In genomic region chr9:61664000-61664622, GRCm38 (mm10) we compare ENCODE assay signal across 20 mouse cellular contexts.
A peak's percentile ranks its signal among the peaks of the same experiment; 100 is the strongest.
DNase-seq lines count a peak whose midpoint lies in the region; ATAC-seq and TF ChIP-seq lines count a peak whose summit lies in the region.
"Had no signal": no experiment of that assay in that cellular context is flagged by ENCODE, and none has a peak within 500 bp of the region (broad histone marks: within the 10 kb centered on the region; RNA-seq: fewer than 3 reads in every experiment).

No protein-coding gene starts in this region.

- H3K9me3 ChIP-seq in MEL (replicated peaks; ENCODE audit: insufficient read depth, low read length) = no peaks in the 10 kb centered on the region
- H3K9me3 ChIP-seq in midbrain, embryonic 10.5 days (replicated peaks) = no peaks in the 10 kb centered on the region
- H3K9me3 ChIP-seq: heart, embryonic 12.5 days; limb, embryonic 15.5 days; liver, embryonic 15.5 days had no signal

- TF ChIP-seq POLR2A in MEL (IDR thresholded peaks at IDR 0.05; ENCODE audit: control insufficient read depth in 1 of 2, insufficient read depth in 1 of 2, low read depth in 1 of 2, low read length in 2 of 2, poor library complexity in 1 of 2) (no peak), myocyte (IDR thresholded peaks at IDR 0.05; ENCODE audit: insufficient read length, low read depth) (no peak)

- TF ChIP-seq EP300 in MEL (IDR thresholded peaks at IDR 0.05; ENCODE audit: low read depth in 1 of 2, low read length in 2 of 2) = peak; percentile 54 to 57

- WGBS in midbrain, embryonic 10.5 days = 89% methylated on average over 10 of the region's 10 CpGs

- no peak overlapping the region for H3K9ac ChIP-seq in MEL (ENCODE audit: control insufficient read depth, low read depth, low read length, poor library complexity, severe bottlenecking)
- H3K9ac ChIP-seq: heart, embryonic 12.5 days; hindbrain, embryonic 14.5 days; limb, embryonic 15.5 days; liver, embryonic 15.5 days had no signal

- peak overlapping the region; percentile 2; the same call in 1 of the 2 replicates for H3K27ac ChIP-seq in MEL (ENCODE audit: control insufficient read depth, low read depth, low read length)
- H3K27ac ChIP-seq in midbrain, embryonic 10.5 days (replicated peaks) = no peak overlapping the region
- H3K27ac ChIP-seq: hindbrain, embryonic 14.5 days; limb, embryonic 15.5 days; liver, embryonic 15.5 days had no signal

- H3K36me3 ChIP-seq in MEL (ENCODE audit: control insufficient read depth in 1 of 2, insufficient read depth in 2 of 2, low read length in 2 of 2) = peaks cover 0 to 48% of the 10 kb centered on the region in 2 experiments; a peak in 2 of 4 replicates
- no peaks in the 10 kb centered on the region for H3K36me3 ChIP-seq in myocyte (ENCODE audit: control insufficient read depth, insufficient read depth)
- no peaks in the 10 kb centered on the region for H3K36me3 ChIP-seq in midbrain, embryonic 10.5 days
- H3K36me3 ChIP-seq: heart, embryonic 12.5 days; limb, embryonic 15.5 days; liver, embryonic 15.5 days had no signal

- ATAC-seq in frontal cortex, adult (ENCODE audit: low TSS enrichment) = peak; percentile 72; the same call in 1 of the 2 replicates
- ATAC-seq in common myeloid progenitor, adult 5-6 weeks (replicated peaks; ENCODE audit: low read depth, poor library complexity, severe bottlenecking) = peak; percentile 18; the same call in 1 of the 2 replicates
- ATAC-seq in megakaryocyte progenitor cell, adult 5-6 weeks (replicated peaks; ENCODE audit: poor library complexity) = no peak
- ATAC-seq: forebrain, embryonic 14.5 days; intestine, embryonic 16.5 days had no signal

- peak overlapping the region; percentile 55 for H3K4me2 ChIP-seq in myocyte (ENCODE audit: low read depth)
- H3K4me2 ChIP-seq: heart, embryonic 12.5 days; hindbrain, embryonic 14.5 days; limb, embryonic 15.5 days; liver, embryonic 15.5 days had no signal

- no peak for TF ChIP-seq CTCF in MEL (IDR thresholded peaks at IDR 0.05 in 2 of 3, conservative IDR thresholded peaks at IDR 0.05 in 1 of 3; ENCODE audit: control insufficient read depth in 1 of 3, insufficient read depth in 1 of 3, low read depth in 2 of 3, low read length in 3 of 3, poor library complexity in 1 of 3, severe bottlenecking in 1 of 3)

- H3K4me1 ChIP-seq in MEL (ENCODE audit: control insufficient read depth in 1 of 2, insufficient read depth in 2 of 2, low read length in 2 of 2) = peaks cover 32 to 65% of the 10 kb centered on the region in 2 experiments
- H3K4me1 ChIP-seq in midbrain, embryonic 10.5 days = no peaks in the 10 kb centered on the region
- H3K4me1 ChIP-seq: limb, embryonic 15.5 days; liver, embryonic 15.5 days had no signal

- no peak for TF ChIP-seq RAD21 in MEL (IDR thresholded peaks at IDR 0.05; ENCODE audit: low read depth, low read length)

- H3K4me3 ChIP-seq in MEL (ENCODE audit: control insufficient read depth in 1 of 2, insufficient read depth in 1 of 2, low read depth in 2 of 2, low read length in 2 of 2) (no peak overlapping the region), myocyte (no peak overlapping the region)
- H3K4me3 ChIP-seq in midbrain, embryonic 10.5 days = no peak overlapping the region
- H3K4me3 ChIP-seq: heart, embryonic 12.5 days; limb, embryonic 15.5 days; liver, embryonic 15.5 days had no signal

- no peak for DNase-seq in frontal cortex, postnatal 25 days (ENCODE audit: low spot score in 2 of 2)
- DNase-seq in MEL (ENCODE audit: low read depth, low spot score) = peak; percentile 70
- no peak for DNase-seq in midbrain, embryonic 10.5 days (ENCODE audit: low spot score)
- DNase-seq in urinary bladder, postnatal 25 days (ENCODE audit: low spot score) = no peak
- DNase-seq: cerebellum, adult 9-10 months; heart, postnatal 36 days; layer of hippocampus, postnatal 36 days; lung, postnatal 10 days; right cerebral cortex, postnatal 25 days; thymus, adult 2 months had no signal

- H3K27me3 ChIP-seq in MEL (ENCODE audit: control insufficient read depth in 1 of 2, insufficient read depth in 2 of 2, low read length in 2 of 2) = no peaks in the 10 kb centered on the region
- H3K27me3 ChIP-seq in myocyte (ENCODE audit: control insufficient read depth, insufficient read depth, insufficient read length) = no peaks in the 10 kb centered on the region
- no peaks in the 10 kb centered on the region for H3K27me3 ChIP-seq in midbrain, embryonic 10.5 days (ENCODE audit: low read depth, poor library complexity, severe bottlenecking)
- H3K27me3 ChIP-seq: limb, embryonic 15.5 days; liver, embryonic 15.5 days had no signal

- H3K79me2 ChIP-seq in MEL (ENCODE audit: control insufficient read depth, insufficient read depth, low read length, poor library complexity) = no peaks in the 10 kb centered on the region; the same call in 1 of the 2 replicates
- H3K79me2 ChIP-seq in myocyte (ENCODE audit: control insufficient read depth, insufficient read depth) = no peaks in the 10 kb centered on the region

- no peak overlapping the region for H3ac ChIP-seq in myocyte (ENCODE audit: control insufficient read depth, insufficient read length)

TF ChIP-seq in MEL, 35 proteins besides CTCF, POLR2A, EP300 and RAD21:
- TF ChIP-seq ZKSCAN1 (IDR thresholded peaks at IDR 0.05; ENCODE audit: low read depth, low read length) = no peak
- TF ChIP-seq USF1 (IDR thresholded peaks at IDR 0.05; ENCODE audit: low read depth, low read length) = no peak
- no peak for TF ChIP-seq CHD1 (IDR thresholded peaks at IDR 0.05; ENCODE audit: low read depth, low read length)
- 0 out of 2 replicates have a peak, but pooled peaks have one; percentile 16 for TF ChIP-seq TAL1 (IDR thresholded peaks at IDR 0.05; ENCODE audit: low read length)
- TF ChIP-seq UBTF (IDR thresholded peaks at IDR 0.05; ENCODE audit: borderline replicate concordance, insufficient read depth, low read depth, low read length) = no peak
- no peak for TF ChIP-seq NRF1 (IDR thresholded peaks at IDR 0.05; ENCODE audit: insufficient read depth, low read depth, low read length, poor library complexity, severe bottlenecking)
- no peak for TF ChIP-seq POLR2AphosphoS2 (IDR thresholded peaks at IDR 0.05; ENCODE audit: low read length)
- TF ChIP-seq GABPA (IDR thresholded peaks at IDR 0.05; ENCODE audit: low read depth, low read length) = no peak
TF ChIP-seq in MEL: peak in this region for 1.

TF ChIP-seq in myocyte, 11 proteins besides CTCF, POLR2A, EP300 and RAD21:
- TF ChIP-seq MYOD1 (IDR thresholded peaks at IDR 0.05; ENCODE audit: control insufficient read depth in 1 of 3, insufficient read length in 2 of 3, low read depth in 2 of 3) (no peak), MAX (IDR thresholded peaks at IDR 0.05; ENCODE audit: low read depth) (no peak), USF1 (IDR thresholded peaks at IDR 0.05; ENCODE audit: low read depth) (no peak), CEBPB (IDR thresholded peaks at IDR 0.05; ENCODE audit: insufficient read depth, poor library complexity, severe bottlenecking) (no peak), POLR2AphosphoS2 (IDR thresholded peaks at IDR 0.05; ENCODE audit: insufficient read length, low read depth) (no peak), MYOG (IDR thresholded peaks at IDR 0.05; ENCODE audit: control insufficient read depth in 1 of 3, insufficient read depth in 1 of 3, insufficient read length in 2 of 3, low read depth in 2 of 3) (no peak), TCF12 (IDR thresholded peaks at IDR 0.05; ENCODE audit: insufficient read depth, poor library complexity, severe bottlenecking) (no peak), TCF3 (IDR thresholded peaks at IDR 0.05; ENCODE audit: insufficient read length, low read depth) (no peak), E2F4 (IDR thresholded peaks at IDR 0.05; ENCODE audit: insufficient read depth) (no peak), REST (IDR thresholded peaks at IDR 0.05; ENCODE audit: insufficient read depth, insufficient read length) (no peak), SRF (IDR thresholded peaks at IDR 0.05; ENCODE audit: control insufficient read depth, insufficient read length, low read depth) (no peak)
